In genomic region chr5:74286301-74286700, GRCm38 (mm10) we compare ENCODE assay signal across 22 mouse cellular contexts.
DNase-seq lines count a peak whose midpoint lies in the region; ATAC-seq lines count a peak whose summit lies in the region.
"Had no signal": no experiment of that assay in that cellular context is flagged by ENCODE, and none has a peak within 500 bp of the region (broad histone marks: within the 10 kb centered on the region; RNA-seq: fewer than 3 reads in every experiment).

No protein-coding gene starts in this region.

- H3K36me3 ChIP-seq in heart, embryonic 10.5 days = no peaks in the 10 kb centered on the region
- no peaks in the 10 kb centered on the region for H3K36me3 ChIP-seq in heart, embryonic 12.5 days
- H3K36me3 ChIP-seq in embryonic facial prominence, embryonic 11.5 days (replicated peaks; ENCODE audit: control insufficient read depth, insufficient read depth, low read depth, low read length) = no peaks in the 10 kb centered on the region
- no peaks in the 10 kb centered on the region for H3K36me3 ChIP-seq in embryonic facial prominence, embryonic 15.5 days
- H3K36me3 ChIP-seq: hindbrain, embryonic 12.5 days; hindbrain, embryonic 15.5 days had no signal

- no peaks in the 10 kb centered on the region for H3K9me3 ChIP-seq in heart, embryonic 10.5 days
- H3K9me3 ChIP-seq in heart, embryonic 12.5 days (replicated peaks) = no peaks in the 10 kb centered on the region
- H3K9me3 ChIP-seq in embryonic facial prominence, embryonic 11.5 days (replicated peaks; ENCODE audit: control insufficient read depth, low read length) = no peaks in the 10 kb centered on the region
- no peaks in the 10 kb centered on the region for H3K9me3 ChIP-seq in embryonic facial prominence, embryonic 15.5 days (replicated peaks)
- H3K9me3 ChIP-seq: hindbrain, embryonic 12.5 days; hindbrain, embryonic 15.5 days had no signal

- WGBS in heart, embryonic 10.5 days = 37% methylated on average over 4 of the region's 4 CpGs
- 36% methylated on average over 4 of the region's 4 CpGs for WGBS in heart, embryonic 12.5 days
- 38% methylated on average over 4 of the region's 4 CpGs for WGBS in embryonic facial prominence, embryonic 11.5 days
- WGBS in embryonic facial prominence, embryonic 15.5 days = 26% methylated on average over 4 of the region's 4 CpGs

- peak overlapping the region; percentile 30; the same call in 1 of the 2 replicates for H3K27ac ChIP-seq in heart, embryonic 10.5 days
- no peak overlapping the region for H3K27ac ChIP-seq in heart, embryonic 12.5 days (ENCODE audit: poor library complexity, severe bottlenecking)
- no peak overlapping the region for H3K27ac ChIP-seq in embryonic facial prominence, embryonic 11.5 days (replicated peaks; ENCODE audit: low read depth, low read length)
- H3K27ac ChIP-seq in embryonic facial prominence, embryonic 15.5 days (replicated peaks) = peak overlapping the region; percentile 63; the same call in 1 of the 2 replicates
- H3K27ac ChIP-seq: hindbrain, embryonic 12.5 days; hindbrain, embryonic 15.5 days had no signal

- peaks cover 32% of the 10 kb centered on the region for H3K4me1 ChIP-seq in heart, embryonic 10.5 days
- H3K4me1 ChIP-seq in heart, embryonic 12.5 days (replicated peaks) = peaks cover 22% of the 10 kb centered on the region
- H3K4me1 ChIP-seq in embryonic facial prominence, embryonic 11.5 days (ENCODE audit: control insufficient read depth, insufficient read depth, low read length) = peaks cover 2% of the 10 kb centered on the region; the same call in 1 of the 2 replicates
- peaks cover 41% of the 10 kb centered on the region for H3K4me1 ChIP-seq in embryonic facial prominence, embryonic 15.5 days
- H3K4me1 ChIP-seq: hindbrain, embryonic 15.5 days had no signal

- H3K9ac ChIP-seq in heart, embryonic 12.5 days = no peak overlapping the region
- no peak overlapping the region for H3K9ac ChIP-seq in embryonic facial prominence, embryonic 11.5 days (replicated peaks; ENCODE audit: low read length)
- H3K9ac ChIP-seq in embryonic facial prominence, embryonic 15.5 days = no peak overlapping the region
- H3K9ac ChIP-seq: hindbrain, embryonic 12.5 days; hindbrain, embryonic 15.5 days had no signal

- no peak for DNase-seq in heart, embryonic 10.5 days (ENCODE audit: low spot score)
- DNase-seq in embryonic facial prominence, embryonic 11.5 days (ENCODE audit: low spot score) = peak; percentile 65
- DNase-seq in neural tube, embryonic 10.5 days (ENCODE audit: extremely low spot score, low spot score) = no peak
- DNase-seq in layer of hippocampus, adult 18-20 months (ENCODE audit: low spot score in 2 of 2) = no peak
- no peak for DNase-seq in frontal cortex, adult 2 months (ENCODE audit: extremely low spot score in 1 of 2, low spot score in 1 of 2)
- DNase-seq: adrenal gland, adult 8-10 months; adrenal gland, postnatal 25 days; cerebellum, adult 11-12 months; cerebellum, adult 8-10 months; cerebellum, postnatal 10 days; cerebellum, postnatal 36 days; embryo, embryonic 11 days; gastrocnemius, postnatal 25 days; kidney, adult 2 months had no signal

- H3K27me3 ChIP-seq in heart, embryonic 10.5 days (ENCODE audit: insufficient read depth, poor library complexity, severe bottlenecking) = no peaks in the 10 kb centered on the region
- no peaks in the 10 kb centered on the region for H3K27me3 ChIP-seq in heart, embryonic 12.5 days (replicated peaks)
- H3K27me3 ChIP-seq in embryonic facial prominence, embryonic 11.5 days (ENCODE audit: control insufficient read depth, insufficient read depth, low read length) = no peaks in the 10 kb centered on the region
- H3K27me3 ChIP-seq in embryonic facial prominence, embryonic 15.5 days = no peaks in the 10 kb centered on the region
- H3K27me3 ChIP-seq: hindbrain, embryonic 12.5 days; hindbrain, embryonic 15.5 days had no signal

- H3K4me2 ChIP-seq in heart, embryonic 12.5 days = no peak overlapping the region
- H3K4me2 ChIP-seq in embryonic facial prominence, embryonic 11.5 days (ENCODE audit: low read depth, low read length) = no peak overlapping the region
- no peak overlapping the region for H3K4me2 ChIP-seq in embryonic facial prominence, embryonic 15.5 days (replicated peaks)
- H3K4me2 ChIP-seq: hindbrain, embryonic 12.5 days; hindbrain, embryonic 15.5 days had no signal

- ATAC-seq in heart, embryonic 12.5 days (ENCODE audit: insufficient number of reproducible peaks, low FRiP score) = no peak
- no peak for ATAC-seq in embryonic facial prominence, embryonic 11.5 days (replicated peaks; ENCODE audit: insufficient number of reproducible peaks, low FRiP score, low TSS enrichment, low read depth)
- no peak for ATAC-seq in embryonic facial prominence, embryonic 15.5 days (ENCODE audit: insufficient number of reproducible peaks, low FRiP score, low TSS enrichment, low read depth)
- ATAC-seq: activated CD4-positive, CD25-positive, alpha-beta regulatory T cell, adult 4 months; forebrain, embryonic 16.5 days; intestine, postnatal 0 days had no signal

- no peak overlapping the region for H3K4me3 ChIP-seq in heart, embryonic 10.5 days
- no peak overlapping the region for H3K4me3 ChIP-seq in heart, embryonic 12.5 days
- no peak overlapping the region for H3K4me3 ChIP-seq in embryonic facial prominence, embryonic 11.5 days (ENCODE audit: low read depth, low read length)
- H3K4me3 ChIP-seq in embryonic facial prominence, embryonic 15.5 days (replicated peaks) = no peak overlapping the region
- H3K4me3 ChIP-seq: erythroblast, embryonic 14.5 days; hindbrain, embryonic 12.5 days; hindbrain, embryonic 15.5 days had no signal

Comparison
In these comparisons a context has a peak if more than half of its experiments do, and no peak if none do; other contexts are left out.
1. H3K27ac ChIP-seq: peak in heart, embryonic 10.5 days (single experiment) and embryonic facial prominence, embryonic 15.5 days (single experiment); none in heart, embryonic 12.5 days (single experiment) and embryonic facial prominence, embryonic 11.5 days (single experiment).